Mouse (Mus musculus) heart, adult 2 months (tissue): ENCODE results near the gene Myrfl. TPM values are rescaled to one million over a fixed set of nuclear protein-coding genes. Genes with fewer than 3 reads are reported as not detected.
A peak's percentile ranks its signal among the peaks of the same experiment; 100 is the strongest.

ENCODE experiments used
- DNase-seq, 2 experiments: peaks; one replicate each; pipeline ENCODE4 v3.0.0; 2021
- H3K27ac ChIP-seq: fragments of 200-600 bp; 2 replicates; pipeline ENCODE4 v1.8.1; 2022
- H3K27me3 ChIP-seq: fragments of 200-500 bp; 2 replicates; pipeline ENCODE4 v1.6.1; 2012; ENCODE audit warnings: mild to moderate bottlenecking, low read length, inconsistent platforms, mixed read lengths; ENCODE audit not compliant: control insufficient read depth, insufficient read depth
- H3K36me3 ChIP-seq: fragments of 200-500 bp; 2 replicates; pipeline ENCODE4 v1.6.1; 2012; ENCODE audit warnings: low read length, inconsistent platforms; ENCODE audit not compliant: control insufficient read depth, insufficient read depth
- H3K4me1 ChIP-seq: fragments of 200-500 bp; 2 replicates; pipeline ENCODE4 v1.6.1; 2011; ENCODE audit warnings: low read length; ENCODE audit not compliant: control insufficient read depth, insufficient read depth
- H3K4me3 ChIP-seq: fragments of 200-600 bp; 2 replicates; pipeline ENCODE4 v1.8.1; 2022
- H3K79me2 ChIP-seq: fragments of 200-500 bp; replicated peaks from 2 replicates; pipeline ENCODE4 v1.6.1; 2012; ENCODE audit warnings: mild to moderate bottlenecking, inconsistent platforms, low read length, moderate library complexity, mixed read lengths; ENCODE audit not compliant: control insufficient read depth, insufficient read depth
- H3K9ac ChIP-seq: fragments of 200-500 bp; 2 replicates; pipeline ENCODE4 v1.6.1; 2012; ENCODE audit warnings: low read depth, mild to moderate bottlenecking, control low read depth, inconsistent platforms, low read length, mixed read lengths
- CTCF ChIP-seq: fragments of 200-600 bp; IDR thresholded peaks from 2 replicates; pipeline ENCODE4 v1.8.1; 2022; ENCODE audit warnings: antibody characterized with exemption, mild to moderate bottlenecking, moderate library complexity
- EP300 ChIP-seq: fragments of 200-500 bp; IDR thresholded peaks from 2 replicates; pipeline ENCODE4 v1.6.1; 2011; ENCODE audit warnings: low read depth, low read length, control low read depth; ENCODE audit not compliant: insufficient read depth
- POLR2A ChIP-seq: fragments of 200-500 bp; IDR thresholded peaks from 2 replicates; pipeline ENCODE4 v1.6.1; 2011; ENCODE audit warnings: mild to moderate bottlenecking, low read depth, low read length, control low read depth; ENCODE audit not compliant: insufficient read depth
- whole genome bisulfite sequencing: fragments of 180-500 bp; shearing (Covaris S2); methylation state at CpG from one replicate; pipeline ENCODE4 v1.1.7; 2018; 5-methylcytosine and 5-hydroxymethylcytosine counted together
- intact Hi-C: fragments of 180-260 bp; cut with DNase I; formaldehyde crosslinking; loops from one replicate; pipeline ENCODE4 v1.15.1; 2025
- polyA plus RNA-seq: library from polyadenylated mRNA; depleted of rRNA; stranded (reverse); fragments of >200 nt; gene quantifications from 2 replicates; pipeline ENCODE4 v1.2.3, GENCODE M21; 2012
- total RNA-seq, 2 experiments: library from RNA; stranded (reverse); gene quantifications; 2 replicates each; pipeline ENCODE4 v1.2.3; 2021

Gene Myrfl
- total and polyA plus RNA-seq, 3 experiments: 0.31 to 1.6 (median 1.4) TPM

DNA sequence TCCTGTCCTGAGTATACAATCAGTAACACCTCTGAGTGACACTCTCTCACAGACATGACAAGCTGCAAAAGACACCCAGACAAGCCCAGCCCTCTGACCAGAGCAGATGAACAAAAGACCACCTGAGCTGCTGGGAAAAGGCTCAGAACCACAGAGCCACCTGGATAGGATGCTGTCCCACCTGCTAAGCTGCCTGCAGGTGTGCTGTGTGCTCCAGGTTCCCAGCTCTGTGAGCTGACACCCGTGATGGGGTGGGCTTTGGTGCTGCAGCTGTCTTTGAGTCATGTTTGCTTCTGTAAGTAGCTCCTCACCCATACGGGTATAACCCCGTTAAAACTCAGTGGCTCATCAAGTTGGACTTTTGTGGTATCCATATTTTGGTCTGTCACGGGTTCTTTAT lies 95.4 kb downstream of the Myrfl start:
- WGBS: 65% methylated on average over 4 of the region's 4 CpGs
- no peaks in the 10 kb centered on the region for H3K36me3 ChIP-seq
- DNase-seq: no peak
- intact Hi-C loops: no loop called here
- H3K79me2 ChIP-seq: no peaks in the 10 kb centered on the region
- H3K4me1 ChIP-seq: peaks cover 5% of the 10 kb centered on the region
- H3K27ac ChIP-seq: no peak overlapping the region
- TF ChIP-seq CTCF (no peak), POLR2A (no peak), EP300 (no peak)
- no peaks in the 10 kb centered on the region; the same call in 1 of the 2 replicates for H3K27me3 ChIP-seq
- no peak overlapping the region for H3K9ac ChIP-seq
- no peak overlapping the region for H3K4me3 ChIP-seq

DNA sequence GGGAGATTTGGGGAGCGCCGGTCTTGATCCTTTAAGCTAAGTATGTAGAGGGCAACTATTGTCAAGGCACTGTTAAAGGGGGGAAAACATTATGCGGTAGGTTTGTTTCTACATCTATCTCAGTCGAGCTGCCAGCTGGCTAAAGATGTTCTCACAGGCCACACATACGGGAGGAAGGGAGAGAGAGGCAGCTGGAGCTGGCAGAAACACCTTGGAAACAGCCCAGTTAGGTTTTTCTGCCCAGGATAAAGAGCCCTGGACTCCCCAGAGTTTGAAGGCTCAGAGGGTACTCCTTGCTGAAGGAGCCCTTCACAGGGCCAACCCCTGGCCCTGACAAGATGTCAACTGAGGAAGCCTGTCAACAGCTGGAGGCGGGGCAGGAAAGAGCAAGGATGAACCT lies 100.7 kb downstream of the Myrfl start:
- H3K36me3 ChIP-seq: no peaks in the 10 kb centered on the region
- peak; percentile 17 to 24 for DNase-seq
- H3K27ac ChIP-seq: no peak overlapping the region
- TF ChIP-seq EP300: no peak
- no peak for TF ChIP-seq POLR2A
- no peak for TF ChIP-seq CTCF
- WGBS: 45% methylated on average over 6 of the region's 6 CpGs
- no peak overlapping the region for H3K4me3 ChIP-seq
- H3K9ac ChIP-seq: no peak overlapping the region
- H3K27me3 ChIP-seq: no peaks in the 10 kb centered on the region
- H3K4me1 ChIP-seq: peaks cover 5% of the 10 kb centered on the region
- H3K79me2 ChIP-seq: no peaks in the 10 kb centered on the region
- intact Hi-C loops: no loop called here

DNA sequence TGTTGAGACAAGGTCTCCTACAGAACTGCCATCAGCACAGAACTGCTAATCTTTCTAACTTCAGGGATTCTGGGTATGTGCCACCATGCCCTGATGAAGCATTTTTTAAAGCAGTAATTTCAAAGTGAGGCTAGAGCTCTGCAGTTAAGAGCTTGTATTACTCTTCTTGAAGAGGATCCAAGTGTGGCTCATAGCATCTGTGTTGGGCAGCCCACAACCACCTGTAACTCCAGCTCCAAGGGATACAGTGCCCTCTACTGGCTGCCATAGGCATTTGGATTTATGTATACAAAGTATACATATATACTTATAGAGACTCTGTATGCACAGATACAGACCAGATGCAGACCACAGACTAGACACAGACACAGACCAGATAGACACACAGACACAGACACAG lies 107.6 kb downstream of the Myrfl start:
- Histone ChIP-seq H3K79me2 (no peaks in the 10 kb centered on the region), H3K4me3 (no peak overlapping the region), H3K4me1 (peaks cover 3% of the 10 kb centered on the region), H3K27ac (no peak overlapping the region), H3K27me3 (no peaks in the 10 kb centered on the region), H3K9ac (no peak overlapping the region), H3K36me3 (no peaks in the 10 kb centered on the region)
- DNase-seq: no peak
- intact Hi-C loops: loop anchor here (5.0 kb wide), 2 partner anchors 207 to 257 kb away; partner anchors contain the start of gene Cnot2
- TF ChIP-seq CTCF: peak; percentile 74
- no peak for TF ChIP-seq POLR2A

DNA sequence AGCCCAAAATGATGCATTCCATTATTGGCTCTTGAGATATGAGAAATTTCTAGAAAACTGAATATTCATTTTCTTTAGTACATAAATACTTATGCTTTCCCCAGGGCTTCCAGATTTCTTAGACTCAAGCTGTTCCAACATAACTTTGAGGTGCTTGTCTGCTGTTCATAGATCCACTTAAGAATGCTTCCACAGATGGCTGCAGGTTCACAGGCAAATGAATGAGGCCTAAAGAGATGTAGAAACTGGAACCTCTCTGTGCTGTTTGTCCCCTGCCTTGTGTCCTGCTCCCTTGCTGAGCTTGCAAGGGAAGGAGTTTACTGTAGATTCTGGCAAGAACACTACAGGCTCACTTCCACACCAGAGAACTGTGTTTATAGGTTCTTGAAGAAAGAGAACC lies 108.3 kb downstream of the Myrfl start:
- TF ChIP-seq CTCF (no peak), EP300 (no peak), POLR2A (no peak)
- Histone ChIP-seq H3K9ac (no peak overlapping the region), H3K4me3 (no peak overlapping the region), H3K36me3 (no peaks in the 10 kb centered on the region), H3K79me2 (no peaks in the 10 kb centered on the region), H3K4me1 (peaks cover 6% of the 10 kb centered on the region), H3K27ac (no peak overlapping the region), H3K27me3 (no peaks in the 10 kb centered on the region)
- intact Hi-C loops: loop anchor here (5.0 kb wide), 2 partner anchors 206 to 256 kb away; partner anchors contain the start of gene Cnot2
- DNase-seq: no peak

DNA sequence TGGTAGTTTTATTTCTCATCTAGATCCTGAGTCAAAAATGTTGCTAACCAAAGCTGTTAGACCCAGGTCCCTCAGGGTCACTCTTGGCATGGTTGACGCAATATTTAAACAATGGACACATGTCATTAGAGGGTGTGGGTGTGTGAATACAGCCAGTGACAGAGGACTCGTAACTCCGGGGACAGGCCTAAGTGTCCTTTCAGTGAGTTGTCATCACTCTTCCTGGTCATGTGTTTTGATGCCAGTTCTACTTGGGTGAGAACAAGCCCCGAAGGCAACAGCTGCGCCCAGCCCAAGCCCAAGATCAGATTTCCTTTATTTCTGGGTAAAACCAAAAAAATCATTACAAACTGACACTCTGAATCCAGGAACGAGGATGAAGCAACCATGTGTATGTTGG lies 112.6 kb downstream of the Myrfl start:
- Histone ChIP-seq H3K4me1 (peaks cover 10% of the 10 kb centered on the region), H3K27ac (no peak overlapping the region), H3K36me3 (no peaks in the 10 kb centered on the region), H3K79me2 (no peaks in the 10 kb centered on the region), H3K4me3 (no peak overlapping the region), H3K9ac (no peak overlapping the region), H3K27me3 (no peaks in the 10 kb centered on the region)
- intact Hi-C loops: loop anchor here (5.0 kb wide), 1 partner anchor 37 kb away; no protein-coding TSS in a partner anchor
- TF ChIP-seq CTCF (no peak), POLR2A (no peak), EP300 (no peak)
- no peak for DNase-seq
- 34% methylated on average over 6 of the region's 6 CpGs for WGBS

DNA sequence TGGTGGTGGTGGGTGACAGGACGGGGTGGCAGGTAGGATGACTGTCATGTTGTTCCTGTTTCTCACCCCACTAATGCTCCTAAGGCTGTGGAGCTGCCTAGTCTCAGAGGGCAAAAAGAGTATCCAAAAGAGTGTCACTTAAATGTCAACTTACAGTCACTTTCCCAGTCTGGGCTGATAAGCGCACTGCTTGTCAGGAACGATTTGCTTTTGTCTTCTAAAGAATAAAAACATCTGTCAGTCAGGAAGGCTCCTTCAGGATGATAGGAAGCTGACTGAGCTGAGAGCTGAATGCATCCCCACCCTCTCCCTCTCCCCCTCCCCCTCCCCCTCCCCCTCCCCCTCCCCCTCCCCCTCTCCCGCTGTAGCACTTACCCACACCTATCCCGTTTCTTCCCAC lies 113.7 kb downstream of the Myrfl start:
- peak overlapping the region; percentile 60 for H3K9ac ChIP-seq
- H3K4me3 ChIP-seq: no peak overlapping the region
- TF ChIP-seq EP300 (no peak), POLR2A (no peak), CTCF (no peak)
- intact Hi-C loops: loop anchor here (5.0 kb wide), 1 partner anchor 36 kb away; no protein-coding TSS in a partner anchor
- H3K27me3 ChIP-seq: no peaks in the 10 kb centered on the region
- peaks cover 10% of the 10 kb centered on the region for H3K4me1 ChIP-seq
- no peak for DNase-seq
- H3K79me2 ChIP-seq: no peaks in the 10 kb centered on the region
- H3K36me3 ChIP-seq: no peaks in the 10 kb centered on the region
- WGBS: 17% methylated on average over 3 of the region's 5 CpGs
- no peak overlapping the region for H3K27ac ChIP-seq
